Mouse (Mus musculus): ENCODE results near the gene Clasp1. TPM values are rescaled to one million over a fixed set of nuclear protein-coding genes. Genes with fewer than 3 reads are reported as not detected.

Clasp1 gene
- polyA plus RNA-seq, 1 experiment from 2014 or later, result 97.6 TPM

DNA sequence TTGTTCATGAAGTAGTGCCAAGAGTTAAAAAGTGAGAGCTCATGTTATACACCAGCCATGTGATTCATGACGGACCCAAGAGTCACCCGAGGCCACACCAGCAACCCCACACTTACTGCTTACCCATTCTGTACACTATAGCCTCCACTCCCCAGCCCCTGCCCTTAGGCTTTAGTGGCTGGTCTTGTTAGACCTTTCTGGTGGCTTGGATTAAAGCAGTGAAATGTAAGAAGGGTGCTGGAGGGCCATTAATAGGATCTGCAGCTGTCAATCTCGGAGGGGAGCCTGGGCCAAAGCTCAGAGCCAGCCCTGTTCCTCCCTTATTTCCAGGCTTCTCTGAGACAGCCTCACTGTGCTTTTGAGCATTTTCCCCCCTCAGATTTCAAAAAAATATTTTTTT, 56.1 kb downstream of the Clasp1 start:
- WGBS, result 74% methylated on average over 3 of the region's 3 CpGs
- no peak overlapping the region for H3K27ac ChIP-seq
- H3K27me3 ChIP-seq (ENCODE audit: insufficient read depth, poor library complexity, severe bottlenecking), result no peaks in the 10 kb centered on the region
- no peak for DNase-seq (ENCODE audit: low spot score)
- 0 out of 2 replicates have a peak, but pooled peaks cover 7% of the 10 kb centered on the region for H3K36me3 ChIP-seq
- no peaks in the 10 kb centered on the region; the same call in 1 of the 2 replicates for H3K4me1 ChIP-seq (replicated peaks)
- no peaks in the 10 kb centered on the region for H3K9me3 ChIP-seq
- H3K4me3 ChIP-seq, result no peak overlapping the region

DNA sequence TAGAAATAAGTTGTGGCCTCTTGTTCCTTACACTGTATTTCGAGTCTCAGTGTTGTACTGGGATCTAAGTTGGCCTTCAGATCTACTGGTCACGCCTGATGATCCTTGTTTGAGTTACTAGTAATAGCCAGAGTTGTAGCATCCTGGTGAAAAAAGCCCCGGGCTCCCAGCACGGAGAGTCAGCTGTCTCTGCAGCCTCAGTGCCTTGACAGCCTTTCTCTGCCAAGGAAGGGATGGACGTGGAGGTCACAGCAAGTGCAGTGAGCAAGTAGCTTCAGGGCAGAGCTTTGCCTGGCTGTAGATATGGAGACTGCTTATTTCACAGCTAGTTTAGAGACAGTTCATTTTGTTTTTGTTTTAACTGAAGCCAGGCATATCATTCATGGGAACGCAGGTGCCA, 56.6 kb downstream of the Clasp1 start:
- H3K4me3 ChIP-seq, result no peak overlapping the region
- no peak for DNase-seq (ENCODE audit: low spot score)
- no peaks in the 10 kb centered on the region; the same call in 1 of the 2 replicates for H3K4me1 ChIP-seq (replicated peaks)
- H3K9me3 ChIP-seq, result no peaks in the 10 kb centered on the region
- H3K27ac ChIP-seq, result no peak overlapping the region
- H3K36me3 ChIP-seq, result 0 out of 2 replicates have a peak, but pooled peaks cover 7% of the 10 kb centered on the region
- 79% methylated on average over 6 of the region's 6 CpGs for WGBS
- H3K27me3 ChIP-seq (ENCODE audit: insufficient read depth, poor library complexity, severe bottlenecking), result no peaks in the 10 kb centered on the region

DNA sequence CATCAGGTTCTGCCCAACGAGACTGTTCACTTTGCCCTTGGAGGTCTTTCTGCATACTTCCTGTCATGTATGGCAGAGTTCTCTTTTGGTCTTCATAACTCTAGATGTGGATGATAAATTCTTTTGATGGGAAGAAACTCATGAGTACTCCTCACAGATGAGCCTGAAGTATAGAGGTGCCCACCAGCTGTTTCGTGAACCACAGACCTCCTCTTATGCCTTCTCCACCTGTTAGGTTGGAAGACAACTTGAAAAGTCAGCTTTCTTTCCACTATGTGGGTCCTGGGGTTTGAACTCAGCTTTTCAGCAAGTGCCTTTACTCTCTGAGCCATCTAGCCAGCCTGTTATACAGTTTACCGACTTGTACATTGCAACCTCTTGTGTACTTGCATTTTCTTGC, 57.1 kb downstream of the Clasp1 start:
- H3K36me3 ChIP-seq, result 0 out of 2 replicates have a peak, but pooled peaks cover 7% of the 10 kb centered on the region
- 90% methylated on average over 3 of the region's 3 CpGs for WGBS
- H3K27me3 ChIP-seq (ENCODE audit: insufficient read depth, poor library complexity, severe bottlenecking), result no peaks in the 10 kb centered on the region
- H3K4me1 ChIP-seq (replicated peaks), result no peaks in the 10 kb centered on the region; the same call in 1 of the 2 replicates
- H3K27ac ChIP-seq, result no peak overlapping the region
- no peaks in the 10 kb centered on the region for H3K9me3 ChIP-seq
- DNase-seq (ENCODE audit: low spot score), result no peak
- no peak overlapping the region for H3K4me3 ChIP-seq

DNA sequence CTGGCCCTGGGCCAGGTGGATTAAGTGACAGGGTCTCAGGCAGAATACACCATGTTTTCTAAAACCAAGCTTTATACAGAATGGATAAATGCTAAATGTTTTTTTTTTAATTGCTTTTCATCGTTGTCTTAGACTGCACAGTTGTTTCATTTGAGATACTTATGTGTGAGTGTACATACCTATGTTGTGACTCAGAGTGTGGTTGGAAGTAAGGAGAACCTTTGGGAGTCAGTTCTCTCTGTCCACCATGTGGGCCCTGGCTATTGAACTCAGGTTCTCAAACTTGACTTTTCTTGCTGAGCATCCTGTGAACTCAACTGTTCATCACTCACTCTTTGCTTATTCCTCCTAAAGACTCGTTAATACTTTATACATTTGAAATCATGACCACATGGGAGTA, 58.3 kb downstream of the Clasp1 start:
- 93% methylated on average over 2 of the region's 2 CpGs for WGBS
- Histone ChIP-seq H3K27me3 (ENCODE audit: insufficient read depth, poor library complexity, severe bottlenecking) (no peaks in the 10 kb centered on the region), H3K4me1 (replicated peaks) (no peaks in the 10 kb centered on the region; the same call in 1 of the 2 replicates), H3K9me3 (no peaks in the 10 kb centered on the region), H3K4me3 (no peak overlapping the region), H3K27ac (no peak overlapping the region), H3K36me3 (0 out of 2 replicates have a peak, but pooled peaks cover 7% of the 10 kb centered on the region)
- no peak for DNase-seq (ENCODE audit: low spot score)

DNA sequence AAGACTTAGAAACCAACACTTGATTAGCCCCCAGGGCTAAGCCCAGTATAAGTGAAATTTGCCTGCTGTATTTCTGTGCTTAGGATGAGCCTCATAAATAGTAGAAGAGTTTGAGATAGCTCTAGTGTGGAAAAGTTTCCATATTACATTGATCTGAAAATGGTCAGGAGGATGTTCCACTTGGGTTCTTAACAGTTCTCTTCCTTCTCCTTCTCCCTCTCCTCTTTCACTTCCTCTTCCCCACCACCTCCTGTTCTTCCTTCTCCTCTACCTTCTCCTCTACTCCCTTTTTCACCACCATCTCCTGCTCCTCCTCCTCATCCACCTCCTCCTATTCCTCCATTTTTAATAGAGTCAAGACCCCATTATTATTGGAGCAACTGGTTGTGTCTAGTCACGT, 59.4 kb downstream of the Clasp1 start:
- 91% methylated on average over 1 of the region's 1 CpGs for WGBS
- DNase-seq (ENCODE audit: low spot score), result no peak

DNA sequence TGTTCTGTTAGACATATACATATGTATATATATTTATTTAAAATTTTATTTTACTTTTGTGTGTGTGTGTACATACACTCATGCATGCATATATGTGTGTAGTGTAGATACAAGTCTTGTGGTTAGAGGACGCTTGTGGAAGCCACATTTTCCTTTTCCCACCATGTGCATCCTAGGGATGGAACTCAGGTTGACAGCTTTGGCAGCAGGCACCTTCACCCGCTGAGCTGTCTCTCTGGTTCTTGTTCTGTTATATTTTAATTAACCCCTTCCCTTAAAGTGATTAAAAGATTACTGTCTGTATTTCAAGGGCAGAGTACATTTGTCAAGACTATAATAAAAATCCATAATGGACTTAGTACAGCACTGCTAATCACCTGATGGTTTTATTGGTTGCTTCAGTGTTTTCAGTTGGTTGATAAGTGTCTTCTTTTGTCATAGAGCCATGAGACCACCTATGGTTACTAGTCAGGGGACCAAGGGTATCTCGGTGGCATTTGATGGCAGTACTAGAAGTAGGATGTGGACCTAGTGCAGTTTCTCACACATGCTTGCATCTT, 62.1 kb downstream of the Clasp1 start:
- no peaks in the 10 kb centered on the region for H3K36me3 ChIP-seq
- H3K4me3 ChIP-seq, result no peak overlapping the region
- no peaks in the 10 kb centered on the region for H3K27me3 ChIP-seq (ENCODE audit: insufficient read depth, poor library complexity, severe bottlenecking)
- no peak overlapping the region for H3K27ac ChIP-seq
- no peak for DNase-seq (ENCODE audit: low spot score)
- WGBS, result 89% methylated on average over 3 of the region's 3 CpGs
- no peaks in the 10 kb centered on the region for H3K9me3 ChIP-seq
- H3K4me1 ChIP-seq (replicated peaks), result no peaks in the 10 kb centered on the region; the same call in 1 of the 2 replicates

More for the DNA sequence above, 59.4 kb downstream of the Clasp1 start:
- no peak overlapping the region for H3K4me3 ChIP-seq
- 0 out of 2 replicates have a peak, but pooled peaks cover 5% of the 10 kb centered on the region for H3K36me3 ChIP-seq
- H3K27me3 ChIP-seq (ENCODE audit: insufficient read depth, poor library complexity, severe bottlenecking), result no peaks in the 10 kb centered on the region
- H3K9me3 ChIP-seq, result no peaks in the 10 kb centered on the region
- no peaks in the 10 kb centered on the region; the same call in 1 of the 2 replicates for H3K4me1 ChIP-seq (replicated peaks)
- H3K27ac ChIP-seq, result no peak overlapping the region

DNA sequence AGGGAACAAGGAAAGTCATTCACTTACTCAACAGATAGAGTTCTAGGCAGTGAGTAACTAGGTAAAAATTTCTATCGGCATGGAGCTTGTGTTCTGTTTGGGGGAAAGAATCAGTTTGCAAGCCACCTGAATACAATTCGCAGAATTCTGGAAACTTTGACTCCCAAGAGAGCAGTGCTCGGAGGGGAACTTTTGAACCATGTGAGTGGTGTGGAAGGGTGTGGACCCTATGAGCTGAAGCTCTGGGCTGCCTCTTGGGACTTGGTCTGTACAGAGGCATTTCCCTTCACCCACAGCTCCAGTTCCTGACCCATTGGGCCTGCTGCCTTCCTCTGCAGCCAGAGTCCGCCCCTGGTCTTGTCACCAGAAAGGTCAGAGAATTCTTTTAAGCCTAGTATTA, 64.7 kb downstream of the Clasp1 start:
- Histone ChIP-seq H3K4me3 (no peak overlapping the region), H3K27me3 (ENCODE audit: insufficient read depth, poor library complexity, severe bottlenecking) (no peaks in the 10 kb centered on the region), H3K27ac (no peak overlapping the region), H3K9me3 (no peaks in the 10 kb centered on the region), H3K36me3 (no peaks in the 10 kb centered on the region), H3K4me1 (replicated peaks) (peaks cover 25% of the 10 kb centered on the region)
- no peak for DNase-seq (ENCODE audit: low spot score)
- WGBS, result 91% methylated on average over 4 of the region's 4 CpGs

DNA sequence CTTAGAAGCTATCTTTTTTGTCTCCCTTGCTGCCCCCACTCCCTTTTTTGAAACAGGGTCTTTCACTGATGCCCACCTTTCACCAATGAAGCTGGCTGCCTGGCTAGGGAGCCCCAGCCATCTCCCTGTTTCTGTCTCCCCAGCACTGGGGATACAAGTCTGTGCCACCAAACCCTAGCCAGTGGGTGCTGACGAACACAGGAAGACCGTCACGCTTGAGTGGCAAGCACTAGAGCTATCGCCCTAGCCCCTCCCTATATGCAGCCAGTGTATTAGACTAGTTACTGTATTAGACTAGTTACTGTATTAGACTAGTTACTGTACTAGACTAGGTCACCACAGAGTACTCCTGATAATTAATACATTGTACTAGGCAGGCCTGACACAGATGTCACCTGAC, 66.0 kb downstream of the Clasp1 start:
- H3K27me3 ChIP-seq (ENCODE audit: insufficient read depth, poor library complexity, severe bottlenecking), result no peaks in the 10 kb centered on the region
- no peaks in the 10 kb centered on the region for H3K36me3 ChIP-seq
- DNase-seq (ENCODE audit: low spot score), result no peak
- no peaks in the 10 kb centered on the region for H3K9me3 ChIP-seq
- no peak overlapping the region for H3K27ac ChIP-seq
- H3K4me1 ChIP-seq (replicated peaks), result peaks cover 36% of the 10 kb centered on the region
- no peak overlapping the region for H3K4me3 ChIP-seq
- WGBS, result 82% methylated on average over 4 of the region's 4 CpGs

DNA sequence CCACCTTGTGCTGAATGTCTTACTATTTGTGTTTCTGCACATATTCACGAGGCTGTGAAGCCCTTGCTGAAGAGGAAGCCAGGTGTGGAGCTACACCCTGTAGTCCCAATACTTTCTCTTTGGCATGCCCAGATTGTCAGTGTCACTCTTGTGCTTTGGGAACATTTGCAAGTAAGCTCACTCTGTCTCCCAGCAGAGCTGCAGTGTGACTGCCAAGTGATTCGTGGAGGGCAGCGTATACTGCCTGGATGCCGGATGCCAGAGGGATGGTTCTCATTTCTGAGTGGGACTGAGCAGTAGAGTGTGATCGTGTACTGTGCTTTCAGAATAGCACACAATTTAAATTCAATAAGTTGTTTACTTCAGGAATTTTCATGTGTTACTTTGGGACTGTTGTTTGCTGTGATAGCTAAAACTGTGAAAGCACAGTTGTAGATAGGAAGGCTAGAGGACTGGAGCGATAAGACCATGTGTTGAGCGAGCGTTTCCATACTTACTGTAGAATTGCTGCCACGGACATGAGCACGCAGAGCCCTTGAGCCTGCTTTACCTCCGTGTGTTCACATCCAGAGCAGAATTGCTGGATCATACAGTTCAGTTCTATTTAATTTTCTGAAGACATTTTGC, 68.5 kb downstream of the Clasp1 start:
- Histone ChIP-seq H3K4me3 (peak overlapping the region; percentile 52; the same call in 1 of the 2 replicates), H3K27me3 (ENCODE audit: insufficient read depth, poor library complexity, severe bottlenecking) (no peaks in the 10 kb centered on the region), H3K9me3 (no peaks in the 10 kb centered on the region), H3K36me3 (peaks cover 19% of the 10 kb centered on the region), H3K27ac (peak overlapping the region; percentile 54), H3K4me1 (replicated peaks) (peaks cover 39% of the 10 kb centered on the region)
- WGBS, result 61% methylated on average over 11 of the region's 11 CpGs
- DNase-seq (ENCODE audit: low spot score), result no peak

DNA sequence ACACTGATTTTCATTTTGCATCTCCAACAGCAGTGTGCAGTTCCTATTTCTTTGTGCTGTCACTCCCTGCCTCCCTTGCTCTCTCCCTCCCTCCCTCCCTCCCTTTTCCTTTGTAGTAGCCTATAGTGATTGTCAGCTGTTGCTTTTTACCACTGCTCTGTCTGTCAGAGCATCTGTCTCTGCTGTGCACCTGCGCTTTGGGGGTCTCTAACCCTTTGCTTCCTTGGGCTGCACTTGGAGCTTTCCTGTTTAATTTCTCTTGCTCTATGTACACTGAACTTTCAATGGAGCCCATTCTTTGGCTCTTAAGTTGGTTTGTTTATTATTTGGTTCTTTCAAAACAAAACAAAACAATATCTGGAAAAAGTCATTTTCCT, 69.0 kb downstream of the Clasp1 start:
- H3K27ac ChIP-seq, result peak overlapping the region; percentile 54
- DNase-seq (ENCODE audit: low spot score), result peak; percentile 13
- no peaks in the 10 kb centered on the region for H3K9me3 ChIP-seq
- H3K4me1 ChIP-seq (replicated peaks), result peaks cover 39% of the 10 kb centered on the region
- 35% methylated on average over 1 of the region's 1 CpGs for WGBS
- H3K36me3 ChIP-seq, result peaks cover 24% of the 10 kb centered on the region
- H3K27me3 ChIP-seq (ENCODE audit: insufficient read depth, poor library complexity, severe bottlenecking), result no peaks in the 10 kb centered on the region
- peak overlapping the region; percentile 52; the same call in 1 of the 2 replicates for H3K4me3 ChIP-seq

DNA sequence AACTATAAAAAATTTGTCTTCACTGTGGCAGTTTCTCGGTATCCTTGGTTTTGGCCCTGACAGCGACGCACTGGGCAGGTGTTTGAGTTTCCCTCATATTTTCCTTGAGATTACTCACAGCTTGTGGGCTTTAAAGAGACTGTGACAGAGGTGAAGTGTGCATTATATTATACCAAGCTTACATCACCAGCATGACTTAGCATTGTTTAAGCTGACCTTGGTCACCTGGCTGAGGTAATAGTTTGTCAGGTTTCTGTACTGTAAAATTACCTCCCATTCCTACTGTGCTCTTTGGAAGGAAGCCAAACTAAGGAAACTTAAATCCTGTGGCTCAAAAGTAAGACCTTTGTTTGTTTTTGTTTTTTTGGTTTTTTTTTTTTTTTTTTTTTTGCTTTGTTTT, 69.4 kb downstream of the Clasp1 start:
- Histone ChIP-seq H3K4me1 (replicated peaks) (peaks cover 39% of the 10 kb centered on the region), H3K27me3 (ENCODE audit: insufficient read depth, poor library complexity, severe bottlenecking) (no peaks in the 10 kb centered on the region), H3K9me3 (no peaks in the 10 kb centered on the region), H3K36me3 (peaks cover 28% of the 10 kb centered on the region), H3K4me3 (peak overlapping the region; percentile 52), H3K27ac (no peak overlapping the region)
- DNase-seq (ENCODE audit: low spot score), result no peak
- WGBS, result 69% methylated on average over 3 of the region's 3 CpGs

DNA sequence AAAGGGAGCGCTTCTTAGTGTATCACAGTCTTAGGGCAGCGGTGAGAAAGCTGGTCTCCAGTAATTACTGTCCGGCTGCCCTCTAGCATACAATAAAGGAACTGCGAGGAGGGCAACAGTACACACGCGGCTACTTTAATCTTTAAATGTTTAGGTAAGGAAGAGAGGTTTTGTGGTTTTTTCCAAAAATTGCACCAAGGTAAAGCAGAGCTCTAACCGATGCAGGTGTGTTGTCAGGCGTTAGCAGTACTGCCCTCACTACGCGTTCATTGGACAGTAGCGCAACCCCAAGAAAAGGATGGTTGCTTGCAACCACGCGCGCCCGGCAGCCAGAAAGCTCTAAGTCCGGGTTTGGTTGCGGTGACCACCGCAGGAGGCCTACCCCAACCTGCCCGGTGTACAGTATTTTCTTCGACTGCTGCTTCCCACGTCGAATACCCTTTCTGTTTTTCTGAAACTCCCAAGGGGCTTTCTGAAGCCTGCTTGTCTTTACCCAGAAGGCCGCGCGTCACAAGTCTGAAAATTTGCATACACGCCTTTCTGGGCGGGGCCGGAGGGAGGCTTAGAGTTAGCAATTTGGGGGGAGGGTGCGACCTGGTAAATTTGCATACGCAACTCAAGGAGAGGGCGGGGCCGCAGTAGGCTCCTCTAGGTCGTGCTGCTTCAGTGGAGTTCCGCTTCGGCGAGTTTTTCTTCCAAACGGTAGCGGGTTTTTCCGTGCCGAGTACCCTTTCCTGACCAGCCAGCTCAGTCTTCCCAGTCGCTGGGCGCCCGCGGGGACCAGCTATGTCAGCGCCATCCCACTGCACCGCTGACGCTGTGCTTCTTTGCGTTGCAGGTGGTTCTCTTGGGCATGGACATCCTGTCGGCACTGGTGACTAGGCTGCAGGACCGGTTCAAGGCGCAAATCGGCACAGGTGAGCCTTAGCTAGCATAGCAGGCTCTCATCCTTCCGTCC, 70.4 kb downstream of the Clasp1 start:
- H3K9me3 ChIP-seq, result no peaks in the 10 kb centered on the region
- H3K27me3 ChIP-seq (ENCODE audit: insufficient read depth, poor library complexity, severe bottlenecking), result no peaks in the 10 kb centered on the region
- H3K36me3 ChIP-seq, result peaks cover 38% of the 10 kb centered on the region
- 1% methylated on average over 53 of the region's 53 CpGs for WGBS
- peaks cover 39% of the 10 kb centered on the region for H3K4me1 ChIP-seq (replicated peaks)
- H3K4me3 ChIP-seq, result peak overlapping the region; percentile 52
- DNase-seq (ENCODE audit: low spot score), result peak; percentile 92
- H3K27ac ChIP-seq, result peak overlapping the region; percentile 94

Measured in hindbrain, embryonic 10.5 days (tissue).